10 mouse cellular contexts compared by ENCODE assay signal in the genomic region with DNA sequence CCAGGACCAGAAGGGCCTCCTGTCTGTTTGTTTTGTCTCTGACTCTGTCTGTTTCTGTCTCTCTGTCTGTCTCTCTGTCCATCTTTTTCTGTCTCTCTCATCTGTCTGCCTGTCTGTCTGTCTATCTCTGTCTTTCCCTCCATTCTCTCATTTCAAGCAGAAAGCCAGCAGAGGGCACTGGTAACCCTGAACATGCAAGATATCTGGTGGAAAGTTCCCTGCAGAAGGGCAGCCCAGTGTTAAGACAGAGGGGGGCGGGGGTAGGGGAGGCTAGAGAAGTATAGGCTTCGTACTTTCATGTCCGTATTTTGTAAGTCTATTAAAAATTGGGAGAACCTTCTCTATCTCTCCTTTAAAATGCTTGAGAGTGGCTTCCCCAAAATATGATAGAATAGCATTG.
A peak's percentile ranks its signal among the peaks of the same experiment; 100 is the strongest.
DNase-seq lines count a peak whose midpoint lies in the region; ATAC-seq and TF ChIP-seq lines count a peak whose summit lies in the region.
"Had no signal": no experiment of that assay in that cellular context is flagged by ENCODE, and none has a peak within 500 bp of the region (broad histone marks: within the 10 kb centered on the region; RNA-seq: fewer than 3 reads in every experiment).

No protein-coding gene starts in this region.

- peak; percentile 12; the same call in 1 of the 2 replicates for TF ChIP-seq CTCF in spleen, adult 2 months (IDR thresholded peaks at IDR 0.05; ENCODE audit: extremely low read depth, insufficient read depth, insufficient read length, insufficient replicate concordance)
- peak; percentile 81 for TF ChIP-seq CTCF in kidney, postnatal 0 days (IDR thresholded peaks at IDR 0.05; ENCODE audit: low read depth)

- H3K9ac ChIP-seq in kidney, postnatal 0 days (ENCODE audit: low read depth, low read length) = no peak overlapping the region
- H3K9ac ChIP-seq: liver, embryonic 15.5 days had no signal

- H3K4me1 ChIP-seq in spleen, adult 2 months (ENCODE audit: control insufficient read depth, insufficient read depth, insufficient read length) = no peaks in the 10 kb centered on the region
- no peaks in the 10 kb centered on the region for H3K4me1 ChIP-seq in kidney, postnatal 0 days (replicated peaks; ENCODE audit: insufficient read depth, low read length)
- H3K4me1 ChIP-seq: liver, embryonic 15.5 days had no signal

- H3K4me2 ChIP-seq in kidney, postnatal 0 days (ENCODE audit: low read length) = no peak overlapping the region
- H3K4me2 ChIP-seq: liver, embryonic 15.5 days had no signal

- WGBS in spleen, adult 2 months = 22% methylated on average over 3 of the region's 3 CpGs
- 28% methylated on average over 3 of the region's 3 CpGs for WGBS in kidney, postnatal 0 days

- no peak overlapping the region for H3K27ac ChIP-seq in spleen, adult 2 months (ENCODE audit: insufficient read depth, low read length)
- no peak overlapping the region for H3K27ac ChIP-seq in kidney, postnatal 0 days
- H3K27ac ChIP-seq: liver, embryonic 15.5 days had no signal

- H3K9me3 ChIP-seq in kidney, postnatal 0 days (replicated peaks; ENCODE audit: low read length) = no peaks in the 10 kb centered on the region
- H3K9me3 ChIP-seq: liver, embryonic 15.5 days had no signal

- no peak overlapping the region for H3K4me3 ChIP-seq in spleen, adult 2 months (ENCODE audit: extremely low read depth, insufficient read depth, insufficient read length)
- no peak overlapping the region for H3K4me3 ChIP-seq in kidney, postnatal 0 days (replicated peaks; ENCODE audit: low read depth, low read length)
- H3K4me3 ChIP-seq: erythroblast, embryonic 14.5 days; liver, embryonic 15.5 days had no signal

- no peaks in the 10 kb centered on the region for H3K27me3 ChIP-seq in spleen, adult 2 months (ENCODE audit: control insufficient read depth, insufficient read depth, low read length)
- H3K27me3 ChIP-seq in kidney, postnatal 0 days (ENCODE audit: insufficient read depth, low read length) = no peaks in the 10 kb centered on the region
- H3K27me3 ChIP-seq: liver, embryonic 15.5 days had no signal

- H3K36me3 ChIP-seq in spleen, adult 2 months (ENCODE audit: control insufficient read depth, insufficient read depth, low read length) = no peaks in the 10 kb centered on the region
- no peaks in the 10 kb centered on the region for H3K36me3 ChIP-seq in kidney, postnatal 0 days (ENCODE audit: insufficient read depth, low read length)
- H3K36me3 ChIP-seq: liver, embryonic 15.5 days had no signal

- ATAC-seq in cerebellum, adult (ENCODE audit: insufficient number of reproducible peaks, low FRiP score, low TSS enrichment) = peak; percentile 53; the same call in 1 of the 2 replicates
- no peak; the same call in 1 of the 2 replicates for ATAC-seq in kidney, postnatal 0 days (replicated peaks; ENCODE audit: low FRiP score, low read depth)

- no peak for TF ChIP-seq POLR2A in spleen, adult 2 months (IDR thresholded peaks at IDR 0.05; ENCODE audit: low read depth, low read length)

- no peak for DNase-seq in cerebellum, adult 9-11 months
- peak in 1 of 2 experiments; percentile 11 for DNase-seq in spleen, adult 2 months (ENCODE audit: low read depth in 1 of 2, low spot score in 2 of 2)
- DNase-seq in spleen, adult 12 weeks (ENCODE audit: low spot score) = no peak
- peak; percentile 78 for DNase-seq in embryo, embryonic 11 days
- peak; percentile 82 for DNase-seq in kidney, postnatal 0 days (ENCODE audit: low spot score)
- DNase-seq in lung, postnatal 14 days = peak; percentile 63
- peak; percentile 7 for DNase-seq in skeletal muscle tissue, adult 2 months (ENCODE audit: low read depth, low spot score)

Comparison
In these comparisons a context has a peak if more than half of its experiments do, and no peak if none do; other contexts are left out.
1. DNase-seq: peak in embryo, embryonic 11 days (single experiment), kidney, postnatal 0 days (single experiment), lung, postnatal 14 days (single experiment) and skeletal muscle tissue, adult 2 months (single experiment); none in cerebellum, adult 9-11 months (single experiment) and spleen, adult 12 weeks (single experiment).